Mouse (Mus musculus): Measurements from ENCODE around the gene Mrgpra1. TPM values are rescaled to one million over a fixed set of nuclear protein-coding genes. Genes with fewer than 3 reads are reported as not detected.
"Not testable (repeated sequence)": the region's sequence is repeated elsewhere in the genome, so short reads cannot be mapped to it uniquely, and the experiment has no call there.

Gene Mrgpra1
- polyA plus RNA-seq, 1 experiment from 2014 or later, result not detected

GRCm38 (mm10) chr7:47304661-47305060 is 49.4 kb downstream of the Mrgpra1 start:
- not testable (repeated sequence) for H3K9me3 ChIP-seq (ENCODE audit: control insufficient read depth, low read length); H3K27ac ChIP-seq (ENCODE audit: low read depth, low read length); H3K4me2 ChIP-seq (replicated peaks; ENCODE audit: low read depth, low read length); ATAC-seq (ENCODE audit: low FRiP score); H3K4me3 ChIP-seq (ENCODE audit: low read depth, low read length); H3K4me1 ChIP-seq (replicated peaks; ENCODE audit: control insufficient read depth, insufficient read depth, low read length); H3K9ac ChIP-seq (ENCODE audit: low read depth, low read length); DNase-seq (ENCODE audit: low spot score); H3K27me3 ChIP-seq (ENCODE audit: control insufficient read depth, insufficient read depth, low read length); H3K36me3 ChIP-seq (ENCODE audit: control insufficient read depth, insufficient read depth, low read length)
- 91% methylated on average over 5 of the region's 6 CpGs for WGBS

- H3K4me1 ChIP-seq (replicated peaks; ENCODE audit: control insufficient read depth, insufficient read depth, low read length); DNase-seq (ENCODE audit: low spot score); H3K27ac ChIP-seq (ENCODE audit: low read depth, low read length); H3K4me2 ChIP-seq (replicated peaks; ENCODE audit: low read depth, low read length); H3K36me3 ChIP-seq (ENCODE audit: control insufficient read depth, insufficient read depth, low read length); ATAC-seq (ENCODE audit: low FRiP score); H3K27me3 ChIP-seq (ENCODE audit: control insufficient read depth, insufficient read depth, low read length); H3K9me3 ChIP-seq (ENCODE audit: control insufficient read depth, low read length); H3K4me3 ChIP-seq (ENCODE audit: low read depth, low read length); H3K9ac ChIP-seq (ENCODE audit: low read depth, low read length): not testable (repeated sequence)
Measured at GRCm38 (mm10) chr7:47299612-47300011, 54.4 kb downstream of the Mrgpra1 start.

Other genes with a start within 250 kb of the Mrgpra1 start
- gene Ptpn5, start 220.6 kb downstream of the Mrgpra1 start, polyA plus RNA-seq (2014; fragmentation: Nextera tagmentation; extraction: Ambion mirVana), result 27.9 and 28.2 TPM in 2 replicates
- gene Mrgpra6, start 149.3 kb downstream of the Mrgpra1 start, polyA plus RNA-seq (2014; fragmentation: Nextera tagmentation; extraction: Ambion mirVana), result not detected in 2 replicates
- not detected in 2 replicates for gene Mrgpra9, start 101.4 kb downstream of the Mrgpra1 start, polyA plus RNA-seq (2014; fragmentation: Nextera tagmentation; extraction: Ambion mirVana)
- not detected in 2 replicates for gene Mrgpra2a, start 97.9 kb upstream of the Mrgpra1 start, polyA plus RNA-seq (2014; fragmentation: Nextera tagmentation; extraction: Ambion mirVana)
- gene Mrgpra2b, start 174.6 kb upstream of the Mrgpra1 start, polyA plus RNA-seq (2014; fragmentation: Nextera tagmentation; extraction: Ambion mirVana), result not detected in 2 replicates
- gene Mrgpra3, start 247.1 kb upstream of the Mrgpra1 start, polyA plus RNA-seq (2014; fragmentation: Nextera tagmentation; extraction: Ambion mirVana), result not detected in 2 replicates